Mouse (Mus musculus) midbrain, embryonic 13.5 days (tissue): ENCODE data around the gene Kansl2. TPM values are rescaled to one million over a fixed set of nuclear protein-coding genes. Genes with fewer than 3 reads are reported as not detected.

Source experiments
- ATAC-seq: fragments of 200-750 bp; cut with Nextera tagmentation; 2 replicates; pipeline ENCODE4 v1.8.0; 2017; ENCODE audit warnings: mild to moderate bottlenecking, moderate TSS enrichment, moderate library complexity
- H3K27ac ChIP-seq: fragments of 300-500 bp; sonication (generic); 2 replicates; pipeline ENCODE4 v1.5.1; 2015; ENCODE audit warnings: inconsistent platforms, mild to moderate bottlenecking, moderate library complexity
- H3K27me3 ChIP-seq: fragments of 300-500 bp; sonication (generic); 2 replicates; pipeline ENCODE4 v1.6.1; 2015; ENCODE audit warnings: mild to moderate bottlenecking, inconsistent platforms
- H3K36me3 ChIP-seq: fragments of 300-500 bp; sonication (generic); 2 replicates; pipeline ENCODE4 v1.6.1; 2015; ENCODE audit warnings: mild to moderate bottlenecking, inconsistent platforms
- H3K4me1 ChIP-seq: fragments of 300-500 bp; sonication (generic); replicated peaks from 2 replicates; pipeline ENCODE4 v1.6.1; 2015; ENCODE audit warnings: inconsistent platforms
- H3K4me2 ChIP-seq: fragments of 300-500 bp; sonication (generic); replicated peaks from 2 replicates; pipeline ENCODE4 v1.6.1; 2015; ENCODE audit warnings: moderate library complexity, mild to moderate bottlenecking, inconsistent platforms
- H3K4me3 ChIP-seq: fragments of 300-500 bp; sonication (generic); replicated peaks from 2 replicates; pipeline ENCODE4 v1.5.1; 2015; ENCODE audit warnings: mild to moderate bottlenecking, inconsistent platforms
- H3K9ac ChIP-seq: fragments of 300-500 bp; sonication (generic); replicated peaks from 2 replicates; pipeline ENCODE4 v1.6.1; 2015; ENCODE audit warnings: mild to moderate bottlenecking, inconsistent platforms
- H3K9me3 ChIP-seq: fragments of 300-500 bp; sonication (generic); 2 replicates; pipeline ENCODE4 v1.6.1; 2016; ENCODE audit warnings: mild to moderate bottlenecking, inconsistent platforms
- WGBS: fragments of 180-500 bp; shearing (Covaris S2); methylation state at CpG from one replicate; pipeline ENCODE4 v1.1.7; 2015; 5-methylcytosine and 5-hydroxymethylcytosine counted together
- microRNA-seq: library from miRNA; unstranded; fragments of <30 nt; microRNA quantifications from one replicate; pipeline ENCODE4, GENCODE M21; 2016
- polyA plus RNA-seq: library from polyadenylated mRNA; unstranded; fragments of >200 nt; fragmentation: Nextera tagmentation; extraction: Ambion mirVana; gene quantifications from 2 replicates; pipeline ENCODE4 v1.2.1, GENCODE M21; 2015

The Kansl2 gene
- polyA plus RNA-seq, 1 experiment from 2014 or later, result 149 TPM

GRCm38 (mm10) chr15:98486433-98487021 is 47.5 kb downstream of the Kansl2 start:
- Histone ChIP-seq H3K4me1 (no peaks in the 10 kb centered on the region), H3K36me3 (no peaks in the 10 kb centered on the region), H3K4me3 (no peak overlapping the region), H3K4me2 (no peak overlapping the region), H3K9ac (no peak overlapping the region), H3K27ac (no peak overlapping the region), H3K27me3 (no peaks in the 10 kb centered on the region), H3K9me3 (0 out of 2 replicates have a peak, but pooled peaks cover 3% of the 10 kb centered on the region)
- ATAC-seq, result no peak
- WGBS, result 95% methylated on average over 8 of the region's 8 CpGs

- no peak overlapping the region for H3K4me2 ChIP-seq
- WGBS, result 83% methylated on average over 18 of the region's 18 CpGs
- no peak overlapping the region for H3K27ac ChIP-seq
These were observed 49.9 kb downstream of the Kansl2 start for GRCm38 (mm10) chr15:98483907-98484886.

GRCm38 (mm10) chr15:98482701-98483100 is 51.4 kb downstream of the Kansl2 start, which contains the start of gene Lalba:
Gene Lalba (minus strand): TSS chr15:98482721.
- Histone ChIP-seq H3K36me3 (no peaks in the 10 kb centered on the region), H3K27me3 (no peaks in the 10 kb centered on the region), H3K4me2 (no peak within 1 kb of the TSS), H3K9me3 (no peaks in the 10 kb centered on the region), H3K27ac (no peak within 1 kb of the TSS), H3K4me3 (no peak within 1 kb of the TSS), H3K9ac (no peak within 1 kb of the TSS), H3K4me1 (no peaks in the 10 kb centered on the region)
- WGBS, result 68% methylated on average over 3 of the region's 3 CpGs
- ATAC-seq, result no peak

More at GRCm38 (mm10) chr15:98483907-98484886, 49.9 kb downstream of the Kansl2 start:
- Histone ChIP-seq H3K4me3 (no peak overlapping the region), H3K9ac (no peak overlapping the region), H3K4me1 (no peaks in the 10 kb centered on the region), H3K9me3 (0 out of 2 replicates have a peak, but pooled peaks cover 3% of the 10 kb centered on the region), H3K36me3 (no peaks in the 10 kb centered on the region), H3K27me3 (no peaks in the 10 kb centered on the region)
- ATAC-seq, result no peak

GRCm38 (mm10) chr15:98479568-98480102 is 54.4 kb downstream of the Kansl2 start:
- H3K27ac ChIP-seq, result no peak overlapping the region
- no peaks in the 10 kb centered on the region for H3K4me1 ChIP-seq
- no peak for ATAC-seq
- no peaks in the 10 kb centered on the region for H3K9me3 ChIP-seq
- H3K9ac ChIP-seq, result no peak overlapping the region
- no peaks in the 10 kb centered on the region for H3K36me3 ChIP-seq
- WGBS, result 66% methylated on average over 7 of the region's 7 CpGs
- H3K4me3 ChIP-seq, result no peak overlapping the region
- no peaks in the 10 kb centered on the region for H3K27me3 ChIP-seq
- no peak overlapping the region for H3K4me2 ChIP-seq

- WGBS, result 79% methylated on average over 5 of the region's 5 CpGs
- Histone ChIP-seq H3K9ac (no peak overlapping the region), H3K36me3 (no peaks in the 10 kb centered on the region), H3K9me3 (no peaks in the 10 kb centered on the region), H3K27me3 (no peaks in the 10 kb centered on the region), H3K4me1 (no peaks in the 10 kb centered on the region), H3K4me2 (no peak overlapping the region), H3K27ac (no peak overlapping the region), H3K4me3 (no peak overlapping the region)
- no peak for ATAC-seq
These were observed 57.8 kb downstream of the Kansl2 start for GRCm38 (mm10) chr15:98476281-98476680.

DNA sequence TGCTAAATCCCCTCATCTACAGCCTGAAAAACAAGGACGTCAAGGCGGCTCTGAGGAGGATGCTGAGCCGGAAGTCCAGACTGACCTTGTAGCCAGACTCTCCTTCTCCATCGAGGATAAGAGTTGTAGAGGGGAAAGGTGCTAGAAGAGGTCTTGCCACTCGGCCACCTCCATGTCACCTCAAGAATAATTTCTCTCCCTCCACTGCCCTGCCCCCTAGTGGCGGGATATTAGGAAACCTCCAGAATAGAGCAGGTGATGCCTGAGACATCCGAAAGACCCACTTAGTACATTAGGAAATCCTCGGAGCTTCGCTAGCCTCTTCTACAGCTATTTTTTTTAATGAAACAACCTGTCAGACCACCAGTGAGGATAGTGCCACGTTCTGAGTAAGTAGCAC is 58.7 kb downstream of the Kansl2 start:
- Histone ChIP-seq H3K36me3 (no peaks in the 10 kb centered on the region), H3K27me3 (no peaks in the 10 kb centered on the region), H3K9me3 (no peaks in the 10 kb centered on the region), H3K4me2 (no peak overlapping the region), H3K4me1 (no peaks in the 10 kb centered on the region), H3K9ac (no peak overlapping the region), H3K4me3 (no peak overlapping the region), H3K27ac (no peak overlapping the region)
- no peak for ATAC-seq
- 53% methylated on average over 10 of the region's 10 CpGs for WGBS

GRCm38 (mm10) chr15:98474958-98475357 is 59.1 kb downstream of the Kansl2 start:
- WGBS, result 77% methylated on average over 10 of the region's 10 CpGs
- no peak for ATAC-seq
- Histone ChIP-seq H3K9ac (no peak overlapping the region), H3K36me3 (no peaks in the 10 kb centered on the region), H3K4me3 (no peak overlapping the region), H3K27me3 (no peaks in the 10 kb centered on the region), H3K4me2 (no peak overlapping the region), H3K9me3 (no peaks in the 10 kb centered on the region), H3K4me1 (no peaks in the 10 kb centered on the region), H3K27ac (no peak overlapping the region)

GRCm38 (mm10) chr15:98471539-98471938 is 62.5 kb downstream of the Kansl2 start:
- 0 out of 2 replicates have a peak, but pooled peaks cover 2% of the 10 kb centered on the region for H3K9me3 ChIP-seq
- no peak overlapping the region for H3K4me3 ChIP-seq
- WGBS, result 92% methylated on average over 13 of the region's 13 CpGs
- no peak overlapping the region for H3K4me2 ChIP-seq
- no peak overlapping the region for H3K9ac ChIP-seq
- no peaks in the 10 kb centered on the region for H3K27me3 ChIP-seq
- H3K27ac ChIP-seq, result no peak overlapping the region
- H3K36me3 ChIP-seq, result no peaks in the 10 kb centered on the region
- no peaks in the 10 kb centered on the region for H3K4me1 ChIP-seq
- ATAC-seq, result no peak

GRCm38 (mm10) chr15:98469596-98469995 is 64.5 kb downstream of the Kansl2 start, which contains the start of gene OR5BS1P:
Gene OR5BS1P (plus strand): TSS chr15:98469896.
- 88% methylated on average over 4 of the region's 4 CpGs for WGBS
- Histone ChIP-seq H3K27ac (no peak within 1 kb of the TSS), H3K4me1 (no peaks in the 10 kb centered on the region), H3K9me3 (0 out of 2 replicates have a peak, but pooled peaks cover 2% of the 10 kb centered on the region), H3K4me2 (no peak within 1 kb of the TSS), H3K36me3 (no peaks in the 10 kb centered on the region), H3K4me3 (no peak within 1 kb of the TSS), H3K9ac (no peak within 1 kb of the TSS), H3K27me3 (no peaks in the 10 kb centered on the region)
- no peak for ATAC-seq

Small RNAs within 50 kb of the gene (microRNA-seq; reads per million reads assigned to microRNA genes)
- gene Mir1291, result not detected

Other genes starting within 250 kb of the Kansl2 start
- gene Zfp641, start 238.1 kb downstream of the Kansl2 start, polyA plus RNA-seq, result 5.7 and 5.9 TPM in 2 replicates
- not detected in 2 replicates for gene Olfr285, start 216.9 kb downstream of the Kansl2 start, polyA plus RNA-seq
- not detected in 2 replicates for gene Olfr284, start 193.3 kb downstream of the Kansl2 start, polyA plus RNA-seq
- gene Olfr283, start 153.3 kb downstream of the Kansl2 start, polyA plus RNA-seq, result not detected in 2 replicates
- not detected in 2 replicates for gene Olfr282, start 103.0 kb downstream of the Kansl2 start, polyA plus RNA-seq
- not detected in 2 replicates for gene Olfr281, start 81.7 kb downstream of the Kansl2 start, polyA plus RNA-seq
- gene OR5BS1P, start 64.4 kb downstream of the Kansl2 start, polyA plus RNA-seq, result not detected in 2 replicates
- gene Lalba, start 51.5 kb downstream of the Kansl2 start, polyA plus RNA-seq, result not detected in 2 replicates
- not detected in 2 replicates for gene Olfr279, start 41.9 kb downstream of the Kansl2 start, polyA plus RNA-seq
- 72.7 and 75.1 TPM in 2 replicates for gene Ccnt1, start 36.7 kb upstream of the Kansl2 start, polyA plus RNA-seq
- gene 4930415O20Rik, start 36.7 kb upstream of the Kansl2 start, polyA plus RNA-seq, result 0.67 TPM in 1 of 2 replicates, not detected in the other
- 10.6 and 13.0 TPM in 2 replicates for gene Adcy6, start 75.8 kb upstream of the Kansl2 start, polyA plus RNA-seq
- gene Cacnb3, start 96.6 kb upstream of the Kansl2 start, polyA plus RNA-seq, result 139 and 157 TPM in 2 replicates
- 28.6 and 29.5 TPM in 2 replicates for gene Ddx23, start 128.6 kb upstream of the Kansl2 start, polyA plus RNA-seq
- gene Rnd1, start 143.2 kb upstream of the Kansl2 start, polyA plus RNA-seq, result 10.2 and 12.7 TPM in 2 replicates
- 2.6 and 3.2 TPM in 2 replicates for gene Ccdc65, start 173.9 kb upstream of the Kansl2 start, polyA plus RNA-seq
- gene Fkbp11, start 193.9 kb upstream of the Kansl2 start, polyA plus RNA-seq, result 3.5 and 4.1 TPM in 2 replicates
- gene Arf3, start 228.9 kb upstream of the Kansl2 start, polyA plus RNA-seq, result 57.5 and 66.0 TPM in 2 replicates
- gene Wnt10b, start 243.9 kb upstream of the Kansl2 start, polyA plus RNA-seq, result 0.24 TPM in 1 of 2 replicates, not detected in the other